8 mouse cellular contexts compared by ENCODE assay signal in genomic region chrX:12079059-12079308, GRCm38 (mm10).
DNase-seq lines count a peak whose midpoint lies in the region; ATAC-seq and TF ChIP-seq lines count a peak whose summit lies in the region.

No protein-coding gene starts in this region.

- no peaks in the 10 kb centered on the region for H3K36me3 ChIP-seq in limb, embryonic 13.5 days
- H3K36me3 ChIP-seq in stomach, embryonic 15.5 days: no peaks in the 10 kb centered on the region

- WGBS in cerebellum, adult 2 months: 3% methylated on average over 22 of the region's 27 CpGs
- WGBS in limb, embryonic 13.5 days: 5% methylated on average over 27 of the region's 27 CpGs
- 6% methylated on average over 12 of the region's 27 CpGs for WGBS in stomach, embryonic 15.5 days

- DNase-seq in cerebellum, adult 2 months: no peak
- no peak for DNase-seq in cerebellum, adult 9-10 months
- peak; percentile 14 for DNase-seq in right cerebral cortex, postnatal 25 days
- DNase-seq in right cerebral cortex, postnatal 14 days: no peak
- no peak for DNase-seq in left cerebral cortex, postnatal 10 days (ENCODE audit: extremely low spot score in 1 of 2, low spot score in 2 of 2)
- DNase-seq in ovary, postnatal 14 days (ENCODE audit: low spot score): no peak

- intact Hi-C loops in left cerebral cortex, postnatal 10 days (cut with DNase I): loop anchor here (10.0 kb wide), 1 partner anchor 274 kb away; no protein-coding TSS in a partner anchor

- no peaks in the 10 kb centered on the region for H3K27me3 ChIP-seq in cerebellum, adult 2 months (ENCODE audit: control insufficient read depth, insufficient read depth, low read length)
- peaks cover 97% of the 10 kb centered on the region for H3K27me3 ChIP-seq in limb, embryonic 13.5 days
- peaks cover 38% of the 10 kb centered on the region for H3K27me3 ChIP-seq in stomach, embryonic 15.5 days (replicated peaks)

- H3K4me3 ChIP-seq in cerebellum, adult 2 months (replicated peaks; ENCODE audit: insufficient read depth, low read depth, low read length): peak overlapping the region; percentile 81
- H3K4me3 ChIP-seq in limb, embryonic 13.5 days: peak overlapping the region; percentile 63
- peak overlapping the region; percentile 62 for H3K4me3 ChIP-seq in stomach, embryonic 15.5 days (replicated peaks)

- no peak for ATAC-seq in limb, embryonic 13.5 days (ENCODE audit: low FRiP score, low read depth)
- ATAC-seq in stomach, embryonic 15.5 days (ENCODE audit: insufficient read depth, low FRiP score, low read depth): no peak

- H3K4me2 ChIP-seq in limb, embryonic 13.5 days (replicated peaks): peak overlapping the region; percentile 81
- peak overlapping the region; percentile 79 for H3K4me2 ChIP-seq in stomach, embryonic 15.5 days

- no peak for TF ChIP-seq POLR2A in cerebellum, adult 2 months (IDR thresholded peaks at IDR 0.05; ENCODE audit: borderline replicate concordance, insufficient read depth, low read length)

- H3K9me3 ChIP-seq in limb, embryonic 13.5 days: no peaks in the 10 kb centered on the region
- H3K9me3 ChIP-seq in stomach, embryonic 15.5 days: no peaks in the 10 kb centered on the region

- H3K9ac ChIP-seq in limb, embryonic 13.5 days: peak overlapping the region; percentile 80
- peak overlapping the region; percentile 57; the same call in 1 of the 2 replicates for H3K9ac ChIP-seq in stomach, embryonic 15.5 days

- TF ChIP-seq CTCF in cerebellum, adult 2 months (IDR thresholded peaks at IDR 0.05; ENCODE audit: borderline replicate concordance, insufficient read depth, low read depth, low read length): no peak

- H3K27ac ChIP-seq in cerebellum, adult 2 months (ENCODE audit: insufficient read depth, low read length): no peak overlapping the region
- peak overlapping the region; percentile 84; the same call in 1 of the 2 replicates for H3K27ac ChIP-seq in limb, embryonic 13.5 days
- peak overlapping the region; percentile 91; the same call in 1 of the 2 replicates for H3K27ac ChIP-seq in stomach, embryonic 15.5 days

- no peaks in the 10 kb centered on the region for H3K4me1 ChIP-seq in cerebellum, adult 2 months (ENCODE audit: control insufficient read depth, insufficient read depth, low read length)
- H3K4me1 ChIP-seq in limb, embryonic 13.5 days: peaks cover 45% of the 10 kb centered on the region
- peaks cover 18% of the 10 kb centered on the region; the same call in 1 of the 2 replicates for H3K4me1 ChIP-seq in stomach, embryonic 15.5 days
